Mouse (Mus musculus) retina, adult 2 months (tissue): Measurements from ENCODE around the gene Slc26a1.
"Not testable (repeated sequence)": the region's sequence is repeated elsewhere in the genome, so short reads cannot be mapped to it uniquely, and the experiment has no call there.

Experiments used
- DNase-seq: peaks from one replicate; pipeline ENCODE4 v3.0.0-alpha.2; 2012; ENCODE audit warnings: low read depth, low spot score

Slc26a1 gene

GRCm38 (mm10) chr5:108655891-108656650 is 19.3 kb downstream of the Slc26a1 start:
- no peak for DNase-seq

DNA sequence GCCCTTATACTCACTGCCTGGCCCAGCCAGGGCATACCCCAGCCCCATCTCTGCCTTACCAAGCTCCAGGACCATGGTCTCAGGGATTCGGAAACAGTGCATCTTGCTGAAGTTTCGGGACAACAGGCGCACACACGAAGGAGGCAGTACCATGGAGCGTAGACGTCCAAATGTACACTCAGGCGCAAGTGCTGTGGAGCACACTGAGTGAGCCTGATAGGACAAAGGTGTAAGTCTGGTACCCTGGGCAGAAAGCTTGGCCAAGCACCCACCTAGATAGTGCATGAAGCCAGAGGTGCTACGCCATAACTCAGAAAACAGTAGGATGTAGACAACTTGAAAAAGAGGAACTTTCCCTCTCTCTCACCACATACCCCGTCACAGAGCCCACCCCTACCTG is 20.0 kb downstream of the Slc26a1 start:
- DNase-seq, result no peak

DNA sequence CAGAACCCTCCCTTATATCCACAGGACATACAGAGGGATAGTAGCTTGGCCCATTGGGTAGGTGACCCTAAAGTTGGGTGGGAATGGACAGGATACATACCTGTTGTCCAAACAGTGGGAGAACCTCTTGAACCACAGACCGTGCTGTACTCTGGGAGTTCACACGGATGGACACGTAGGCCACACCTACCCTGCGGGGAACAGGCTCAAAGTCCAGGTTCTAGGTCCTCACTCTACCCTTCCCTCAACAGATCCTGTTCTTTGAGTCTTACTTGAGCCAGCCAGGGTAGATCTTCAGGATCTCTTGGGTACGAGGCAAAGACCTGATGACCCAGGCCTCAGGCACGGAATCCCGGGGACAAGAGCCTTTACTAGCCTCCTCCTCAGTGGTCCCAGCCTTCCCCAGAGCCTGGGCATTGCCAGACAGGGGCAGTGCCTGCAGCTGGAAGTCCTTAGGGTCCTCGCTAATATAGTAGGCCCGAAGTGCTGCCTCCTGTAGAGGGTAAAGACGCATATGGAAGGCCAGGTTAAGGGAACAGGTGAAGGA is 20.9 kb downstream of the Slc26a1 start:
- DNase-seq, result no peak

DNA sequence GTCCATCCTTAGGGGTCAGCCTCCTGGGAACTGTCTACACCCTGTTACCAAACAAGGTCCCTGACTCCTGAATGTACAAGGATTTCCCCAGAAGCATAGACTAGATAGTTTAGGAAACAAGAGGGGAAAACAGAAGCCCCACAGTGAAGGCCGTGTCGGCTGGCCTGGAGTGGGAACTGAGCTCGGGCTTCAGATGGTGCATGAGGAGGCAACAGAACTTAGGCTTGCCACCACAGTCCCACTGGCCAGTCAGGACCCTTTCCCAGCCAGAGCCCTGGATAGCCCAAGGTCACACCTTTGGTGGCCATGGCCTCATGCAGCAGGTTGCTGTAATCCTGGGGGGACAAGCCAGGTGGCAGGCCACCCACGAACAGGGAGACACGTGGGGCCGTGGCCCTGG is 22.0 kb downstream of the Slc26a1 start:
- no peak for DNase-seq

GRCm38 (mm10) chr5:108651823-108652222 is 23.5 kb downstream of the Slc26a1 start:
- DNase-seq, result peak; percentile 61

DNA sequence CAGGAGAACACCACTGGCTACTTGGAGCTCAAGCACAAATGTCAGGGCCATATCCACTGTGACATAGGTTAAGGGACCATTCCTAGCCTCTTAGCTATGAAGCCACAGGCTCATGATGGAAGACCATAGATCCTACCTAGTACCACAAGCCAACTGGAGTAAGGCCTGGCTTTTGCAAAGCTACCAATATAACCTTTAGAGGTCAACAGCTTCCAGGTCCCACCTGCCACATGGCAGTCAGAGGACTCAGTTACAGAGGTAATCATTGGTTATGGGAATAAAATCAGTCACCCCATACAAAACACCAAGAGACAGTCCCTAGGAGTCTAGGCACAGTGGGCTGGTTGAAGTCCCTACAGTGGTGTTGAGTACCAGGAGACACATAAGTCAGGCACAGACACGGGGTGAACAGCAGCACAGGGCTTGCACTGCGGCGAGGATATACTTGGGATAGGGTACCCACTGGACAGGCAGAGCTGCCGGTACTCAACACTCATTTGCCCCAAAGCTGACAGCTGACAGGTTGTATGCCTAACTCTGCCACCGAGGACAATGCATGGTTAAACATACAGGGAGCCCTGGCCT is 24.1 kb downstream of the Slc26a1 start:
- DNase-seq, result no peak

DNA sequence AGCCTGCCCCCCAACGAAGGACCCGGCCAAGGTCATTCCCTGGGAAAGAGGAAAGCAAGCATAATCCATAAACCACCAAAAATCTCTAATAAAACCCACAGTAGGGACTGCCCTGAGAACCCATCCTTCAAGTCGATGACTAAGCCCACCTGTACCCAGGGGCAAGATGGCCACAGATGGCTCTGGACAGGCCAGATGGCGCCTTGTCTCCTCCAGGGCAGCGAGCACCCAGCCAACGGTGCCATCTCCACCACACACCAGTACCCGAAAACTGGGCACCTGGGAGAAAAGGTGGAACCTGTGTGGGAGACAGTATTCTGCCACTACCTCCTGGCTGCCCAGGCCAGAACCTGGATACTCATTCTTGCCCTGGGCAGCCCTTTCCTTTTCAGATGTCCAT is 25.0 kb downstream of the Slc26a1 start:
- DNase-seq, result no peak

DNA sequence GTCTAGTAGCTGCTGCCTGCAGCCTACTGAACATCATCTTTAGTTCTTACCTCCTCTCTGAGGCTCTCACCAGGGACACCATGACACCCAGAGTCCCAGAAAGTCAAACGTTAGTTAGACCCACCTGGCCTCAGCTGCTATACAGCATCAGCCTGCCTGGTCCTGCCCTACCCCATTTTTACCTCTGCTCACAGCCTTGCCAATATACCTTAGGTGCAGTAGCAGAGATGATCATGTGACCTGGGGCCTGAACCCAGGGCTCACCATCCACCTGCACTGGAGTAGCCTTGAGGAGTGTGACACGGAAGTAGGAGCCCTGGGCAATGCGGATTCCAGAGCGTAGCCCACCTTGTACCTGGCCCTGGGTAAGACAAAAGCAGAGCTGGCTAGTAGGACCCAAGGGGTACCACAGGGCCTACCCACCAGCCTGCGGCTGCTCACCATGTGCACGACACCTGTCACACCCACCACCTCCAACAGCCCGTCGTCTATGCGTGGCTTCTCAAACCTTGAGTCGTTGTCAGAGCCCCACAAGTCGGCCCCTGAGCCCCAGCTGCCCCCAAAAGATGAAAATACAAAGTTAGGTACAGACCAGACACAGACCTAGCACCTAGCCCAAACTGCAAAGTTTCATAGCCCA is 26.3 kb downstream of the Slc26a1 start:
- no peak for DNase-seq

- DNase-seq, result no peak
Measured at GRCm38 (mm10) chr5:108647820-108648465, 27.4 kb downstream of the Slc26a1 start.

GRCm38 (mm10) chr5:108647311-108647710 is 28.1 kb downstream of the Slc26a1 start:
- DNase-seq, result no peak

DNA sequence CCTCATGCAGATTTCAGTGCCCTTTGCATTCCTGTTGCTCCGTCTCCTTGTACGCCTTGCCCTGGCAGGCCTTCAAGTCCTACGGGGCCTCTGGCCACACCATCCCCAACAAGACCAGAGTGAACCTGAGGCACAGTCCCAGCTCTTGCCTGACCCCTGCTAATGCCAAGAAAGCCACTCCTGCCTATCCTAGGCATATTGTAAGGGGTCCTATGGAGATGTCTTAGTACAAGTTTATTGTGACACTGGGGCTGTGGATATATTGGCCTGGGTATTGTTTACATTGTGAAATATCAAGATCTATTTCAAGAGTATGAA is 29.1 kb downstream of the Slc26a1 start:
- DNase-seq, result no peak

DNA sequence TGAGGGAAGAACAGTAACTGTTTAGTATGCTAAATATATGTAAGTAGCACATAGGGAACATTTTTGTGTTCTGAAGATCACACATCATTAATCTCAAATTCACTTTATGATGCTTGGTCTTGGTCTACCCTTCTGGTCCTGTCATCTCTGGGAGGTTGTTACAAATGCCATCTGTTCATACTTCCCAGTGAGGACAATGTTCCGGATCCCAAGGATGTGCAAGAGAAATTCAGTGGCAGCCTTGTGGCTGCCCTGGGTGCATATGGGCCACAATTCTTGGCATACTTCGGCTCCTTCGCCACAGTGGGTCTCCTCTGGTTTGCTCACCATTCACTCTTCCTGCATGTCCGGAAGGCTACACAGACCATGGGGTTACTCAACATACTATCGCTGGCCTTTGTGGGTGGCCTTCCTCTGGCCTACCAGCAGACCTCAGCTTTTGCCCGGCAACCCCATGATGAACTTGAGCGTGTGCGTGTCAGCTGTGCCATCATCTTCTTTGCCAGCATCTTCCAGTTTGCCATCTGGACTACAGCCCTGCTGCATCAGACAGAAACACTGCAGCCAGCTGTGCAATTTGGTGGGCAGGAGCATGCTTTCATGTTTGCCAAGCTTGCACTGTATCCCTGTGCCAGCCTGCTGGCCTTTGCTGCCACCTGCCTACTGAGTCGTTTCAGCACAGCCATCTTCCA is 29.6 kb downstream of the Slc26a1 start:
- no peak for DNase-seq

GRCm38 (mm10) chr5:108643674-108644073 is 31.7 kb downstream of the Slc26a1 start:
- no peak for DNase-seq

DNA sequence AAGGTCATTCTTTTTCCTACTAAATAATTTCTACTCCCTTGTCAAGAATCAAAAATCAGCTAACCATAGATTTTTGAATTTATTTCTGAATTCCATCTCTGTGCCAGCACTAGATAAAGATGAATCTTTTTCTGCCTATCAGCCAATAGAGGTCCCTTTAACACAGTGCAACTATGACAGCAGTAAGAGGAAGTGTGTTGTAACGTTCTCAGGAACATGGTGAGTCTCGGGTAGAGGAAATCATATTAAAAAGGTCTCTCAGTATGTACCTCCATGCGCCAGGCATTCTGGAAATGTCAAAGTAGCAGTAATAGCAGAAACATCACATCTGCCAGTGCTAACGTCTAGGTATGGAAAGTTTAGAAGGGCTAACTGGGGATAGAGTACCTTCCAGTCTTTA is 39.2 kb downstream of the Slc26a1 start:
- no peak for DNase-seq

DNA sequence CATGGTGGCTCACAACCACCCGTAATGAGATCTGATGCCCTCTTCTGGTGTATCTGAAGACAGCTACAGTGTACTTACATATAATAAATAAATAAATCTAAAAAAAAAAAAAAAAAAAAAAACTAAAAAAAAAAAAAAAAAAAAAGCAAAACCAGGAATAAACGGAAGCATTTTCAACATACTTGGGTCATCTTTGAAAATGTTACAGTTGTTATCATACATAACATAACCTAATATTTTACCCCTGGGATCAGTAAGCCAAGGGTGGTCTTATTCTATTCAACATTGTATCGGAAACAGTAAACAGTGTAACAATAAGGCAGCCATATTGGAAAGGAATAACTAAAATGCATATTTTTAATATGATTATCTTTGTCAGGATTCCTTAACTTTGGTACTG is 41.3 kb downstream of the Slc26a1 start:
- DNase-seq, result not testable (repeated sequence)

- DNase-seq, result no peak
Measured at GRCm38 (mm10) chr5:108633676-108634075, 41.7 kb downstream of the Slc26a1 start.

DNA sequence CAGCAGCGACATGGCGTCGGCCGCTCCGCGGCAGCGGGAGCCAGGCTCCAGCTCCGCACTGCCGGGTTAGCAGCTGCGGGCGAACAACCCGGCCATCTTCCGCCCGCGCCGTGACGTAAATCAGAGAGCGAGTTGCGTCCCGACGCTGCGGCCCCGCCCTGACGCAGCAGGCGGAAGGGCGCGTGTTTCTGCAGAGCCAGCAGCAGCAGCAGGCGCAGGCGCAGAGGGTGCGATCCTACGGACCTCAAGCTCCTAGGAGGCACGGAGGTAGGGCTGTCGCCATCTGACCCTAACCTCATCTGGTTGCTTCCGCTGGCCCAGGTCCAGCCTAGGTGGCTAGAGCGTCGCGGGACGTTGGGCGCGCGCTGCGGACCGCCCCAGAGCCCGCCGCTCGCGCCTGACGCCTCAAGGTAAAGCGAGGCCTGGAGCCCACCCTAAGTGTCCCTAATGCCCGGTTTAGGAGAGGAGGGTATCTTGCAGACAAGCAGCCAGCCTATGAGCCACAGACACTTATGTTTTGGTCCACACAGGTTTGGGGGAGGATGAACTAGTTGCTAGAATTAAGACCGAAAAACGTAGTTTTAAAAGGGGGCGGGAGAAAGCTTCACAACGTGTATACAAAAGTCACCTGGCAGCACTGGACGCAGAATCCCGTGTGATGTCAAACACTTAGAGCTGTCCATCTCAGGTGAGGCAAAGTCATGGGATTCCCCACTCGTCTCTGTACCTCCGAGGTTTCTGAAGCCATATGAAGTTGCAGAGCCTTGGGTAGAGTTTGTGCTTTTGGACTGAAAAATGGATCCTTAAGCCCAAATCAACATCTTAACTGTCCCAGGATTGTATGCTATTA is 45.5 kb downstream of the Slc26a1 start, which contains the start of the genes Gak and Tmem175:
Gene Gak, minus strand, starts transcription at position 122 of the 850 bp plus-strand sequence.
Gene Tmem175, plus strand, starts transcription at position 137 of the 850 bp plus-strand sequence.
- DNase-seq, result peak; percentile 83

DNA sequence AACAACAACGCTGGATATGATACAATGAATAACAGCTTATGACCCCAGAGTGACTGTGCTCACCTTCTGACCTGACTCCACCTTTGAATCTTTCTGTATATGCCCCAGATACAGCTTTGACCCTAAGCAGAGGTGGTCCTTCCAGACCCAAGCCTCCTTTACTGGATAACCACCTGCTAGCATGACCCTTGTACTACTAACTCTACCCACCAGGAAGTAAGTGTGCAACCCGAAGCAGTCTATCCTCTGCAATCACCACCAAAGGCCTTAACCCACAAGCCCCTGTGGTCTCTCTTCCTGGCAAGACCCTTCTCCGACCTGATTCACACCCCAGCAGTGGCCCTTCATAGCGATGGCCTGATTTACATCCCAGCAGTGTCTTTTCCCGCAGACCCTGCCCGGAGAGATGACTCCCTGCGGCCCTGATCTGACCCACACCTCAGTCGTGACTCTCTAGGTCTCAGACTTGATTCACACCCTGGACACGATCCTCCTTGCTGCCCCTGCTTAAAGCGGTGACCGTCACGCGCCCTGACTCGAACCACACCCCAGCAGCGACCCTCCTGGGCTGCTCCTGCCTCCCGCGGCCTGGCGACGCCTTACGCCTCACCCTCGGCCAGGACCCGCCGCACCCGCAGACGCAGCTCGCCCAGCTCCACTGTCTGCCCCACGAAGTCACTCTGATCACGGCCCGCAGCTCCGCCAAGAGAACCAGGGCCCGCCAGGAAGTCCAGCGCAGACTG is 46.3 kb downstream of the Slc26a1 start:
- DNase-seq, result no peak

GRCm38 (mm10) chr5:108626050-108626660 is 49.2 kb downstream of the Slc26a1 start:
- DNase-seq, result no peak
